Mouse (Mus musculus): Measurements from ENCODE around the gene Gpcpd1. TPM values are rescaled to one million over a fixed set of nuclear protein-coding genes. Genes with fewer than 3 reads are reported as not detected.

The Gpcpd1 gene
- 41.9 and 49.4 TPM in 2 replicates for polyA plus RNA-seq (2014; fragmentation: Nextera tagmentation; extraction: Ambion mirVana)

DNA sequence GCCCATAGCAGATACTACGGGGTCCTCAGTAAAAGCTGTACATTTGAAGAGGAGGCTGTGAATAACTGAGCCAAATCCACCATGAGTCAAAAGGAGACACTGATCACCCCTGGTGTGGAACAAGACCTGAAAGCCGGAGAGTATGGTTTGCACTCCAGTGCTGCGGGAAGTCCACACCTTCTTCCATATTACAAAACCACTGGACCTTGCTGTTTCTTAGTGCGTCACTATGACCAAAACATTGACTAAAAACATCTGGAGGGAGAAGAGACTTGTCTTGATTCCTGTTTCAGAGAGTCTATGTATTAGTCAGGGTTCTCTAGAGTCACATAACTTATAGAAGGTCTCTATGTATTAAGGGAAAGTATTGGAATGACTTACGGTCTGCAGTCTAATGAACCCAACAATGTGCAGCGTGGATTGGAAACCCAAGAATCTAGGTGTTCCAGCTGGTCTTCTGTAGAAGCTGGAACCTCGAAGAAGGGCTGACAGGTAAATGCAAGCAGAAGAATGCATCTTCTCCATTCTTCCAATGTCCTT, at the start of gene Gpcpd1:
Gpcpd1 (minus strand) TSS at position 490 of the 540 bp plus-strand sequence.
- H3K9ac ChIP-seq (ENCODE audit: low read length), result no peak within 1 kb of the TSS
- DNase-seq (ENCODE audit: low spot score) (no peak), ATAC-seq (replicated peaks; ENCODE audit: low FRiP score) (no peak)
- 88% methylated on average over 7 of the region's 7 CpGs for WGBS
- H3K27me3 ChIP-seq (ENCODE audit: control insufficient read depth, insufficient read depth, low read length), result no peaks in the 10 kb centered on the region
- no peak within 1 kb of the TSS for H3K4me2 ChIP-seq (ENCODE audit: low read depth, low read length, severe bottlenecking)
- no peaks in the 10 kb centered on the region for H3K9me3 ChIP-seq (ENCODE audit: control insufficient read depth, low read length)
- H3K4me3 ChIP-seq (ENCODE audit: low read depth, low read length), result no peak within 1 kb of the TSS
- H3K4me1 ChIP-seq (replicated peaks; ENCODE audit: control insufficient read depth, insufficient read depth, low read length), result no peaks in the 10 kb centered on the region
- H3K36me3 ChIP-seq (ENCODE audit: control insufficient read depth, insufficient read depth, low read length), result no peaks in the 10 kb centered on the region
- H3K27ac ChIP-seq (ENCODE audit: low read depth, low read length), result no peak within 1 kb of the TSS

DNA sequence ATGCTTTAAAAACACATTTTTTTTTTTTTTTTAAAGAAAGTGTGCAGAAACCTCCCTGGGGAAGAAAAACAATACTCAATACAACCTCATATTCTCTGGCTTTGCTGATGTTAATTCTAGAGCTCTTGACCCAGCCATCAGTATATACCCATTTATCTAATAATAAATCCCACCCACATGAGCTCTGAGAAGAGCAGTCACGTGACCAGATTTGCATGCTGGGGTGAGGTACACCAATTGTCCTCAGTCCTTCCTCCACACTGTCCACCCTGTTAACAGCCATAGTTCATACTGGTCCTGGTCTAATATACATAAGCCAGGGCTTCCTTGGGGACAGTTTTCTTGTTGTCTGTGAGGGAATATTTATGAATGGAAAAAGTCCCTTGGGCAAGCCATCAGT, 49.0 kb upstream of the Gpcpd1 start:
- H3K27ac ChIP-seq (ENCODE audit: low read depth, low read length), result no peak overlapping the region
- H3K9me3 ChIP-seq (ENCODE audit: control insufficient read depth, low read length), result no peaks in the 10 kb centered on the region
- H3K4me3 ChIP-seq (ENCODE audit: low read depth, low read length), result no peak overlapping the region
- ATAC-seq (replicated peaks; ENCODE audit: low FRiP score), result no peak
- H3K4me2 ChIP-seq (ENCODE audit: low read depth, low read length, severe bottlenecking), result no peak overlapping the region
- WGBS, result 81% methylated on average over 1 of the region's 1 CpGs
- no peaks in the 10 kb centered on the region for H3K27me3 ChIP-seq (ENCODE audit: control insufficient read depth, insufficient read depth, low read length)
- H3K9ac ChIP-seq (ENCODE audit: low read length), result no peak overlapping the region
- H3K36me3 ChIP-seq (ENCODE audit: control insufficient read depth, insufficient read depth, low read length), result no peaks in the 10 kb centered on the region
- DNase-seq (ENCODE audit: low spot score), result no peak
- H3K4me1 ChIP-seq (replicated peaks; ENCODE audit: control insufficient read depth, insufficient read depth, low read length), result no peaks in the 10 kb centered on the region

DNA sequence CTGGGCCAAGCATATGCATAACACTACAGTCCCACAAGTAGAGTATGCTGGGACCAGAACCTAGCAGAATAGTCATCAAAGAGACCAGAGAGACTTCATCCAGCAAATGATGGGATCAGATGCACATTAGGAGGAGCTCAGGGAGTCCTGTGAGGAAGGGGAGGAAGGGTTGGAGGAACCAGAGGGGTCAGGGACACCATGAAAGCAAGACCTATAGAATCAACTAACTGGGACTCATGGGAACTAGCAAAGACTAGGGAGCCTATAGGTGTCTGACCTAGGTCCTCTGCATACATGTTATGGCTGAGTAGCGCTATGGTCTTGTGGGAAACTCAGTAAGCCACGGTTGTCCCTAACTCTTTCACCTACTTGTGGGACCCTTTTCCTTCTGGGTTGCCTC, 41.1 kb upstream of the Gpcpd1 start:
- H3K27ac ChIP-seq (ENCODE audit: low read depth, low read length), result no peak overlapping the region
- no peak overlapping the region for H3K4me3 ChIP-seq (ENCODE audit: low read depth, low read length)
- no peaks in the 10 kb centered on the region for H3K27me3 ChIP-seq (ENCODE audit: control insufficient read depth, insufficient read depth, low read length)
- no peak for DNase-seq (ENCODE audit: low spot score)
- no peak for ATAC-seq (replicated peaks; ENCODE audit: low FRiP score)
- H3K9me3 ChIP-seq (ENCODE audit: control insufficient read depth, low read length), result no peaks in the 10 kb centered on the region
- H3K9ac ChIP-seq (ENCODE audit: low read length), result no peak overlapping the region
- 91% methylated on average over 2 of the region's 2 CpGs for WGBS
- H3K4me1 ChIP-seq (replicated peaks; ENCODE audit: control insufficient read depth, insufficient read depth, low read length), result no peaks in the 10 kb centered on the region
- H3K4me2 ChIP-seq (ENCODE audit: low read depth, low read length, severe bottlenecking), result no peak overlapping the region
- no peaks in the 10 kb centered on the region for H3K36me3 ChIP-seq (ENCODE audit: control insufficient read depth, insufficient read depth, low read length)

DNA sequence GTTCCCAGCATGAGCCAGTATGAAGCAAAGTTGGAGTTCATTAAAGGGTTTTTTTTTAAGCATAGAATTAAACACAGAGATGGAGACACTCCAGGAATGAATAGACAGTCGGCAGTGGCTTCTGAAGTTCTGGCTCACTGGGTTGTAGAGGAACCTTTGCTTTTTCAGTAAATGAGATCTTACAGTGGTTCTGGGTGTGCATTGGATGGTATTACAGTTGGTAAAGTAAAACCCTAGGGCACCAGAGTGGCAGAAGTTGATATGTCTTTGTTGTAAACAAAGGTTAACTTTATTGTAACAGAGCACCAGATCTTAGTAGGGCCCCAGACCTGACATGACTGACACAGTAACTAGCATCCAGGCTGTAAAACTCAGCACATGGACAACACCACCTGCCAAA, 35.6 kb upstream of the Gpcpd1 start:
- 64% methylated on average over 1 of the region's 1 CpGs for WGBS
- no peak overlapping the region for H3K4me3 ChIP-seq (ENCODE audit: low read depth, low read length)
- H3K36me3 ChIP-seq (ENCODE audit: control insufficient read depth, insufficient read depth, low read length), result no peaks in the 10 kb centered on the region
- no peak overlapping the region for H3K4me2 ChIP-seq (ENCODE audit: low read depth, low read length, severe bottlenecking)
- no peak overlapping the region for H3K9ac ChIP-seq (ENCODE audit: low read length)
- no peaks in the 10 kb centered on the region for H3K9me3 ChIP-seq (ENCODE audit: control insufficient read depth, low read length)
- ATAC-seq (replicated peaks; ENCODE audit: low FRiP score) (no peak), DNase-seq (ENCODE audit: low spot score) (no peak)
- H3K27ac ChIP-seq (ENCODE audit: low read depth, low read length), result no peak overlapping the region
- H3K27me3 ChIP-seq (ENCODE audit: control insufficient read depth, insufficient read depth, low read length), result no peaks in the 10 kb centered on the region
- H3K4me1 ChIP-seq (replicated peaks; ENCODE audit: control insufficient read depth, insufficient read depth, low read length), result no peaks in the 10 kb centered on the region

DNA sequence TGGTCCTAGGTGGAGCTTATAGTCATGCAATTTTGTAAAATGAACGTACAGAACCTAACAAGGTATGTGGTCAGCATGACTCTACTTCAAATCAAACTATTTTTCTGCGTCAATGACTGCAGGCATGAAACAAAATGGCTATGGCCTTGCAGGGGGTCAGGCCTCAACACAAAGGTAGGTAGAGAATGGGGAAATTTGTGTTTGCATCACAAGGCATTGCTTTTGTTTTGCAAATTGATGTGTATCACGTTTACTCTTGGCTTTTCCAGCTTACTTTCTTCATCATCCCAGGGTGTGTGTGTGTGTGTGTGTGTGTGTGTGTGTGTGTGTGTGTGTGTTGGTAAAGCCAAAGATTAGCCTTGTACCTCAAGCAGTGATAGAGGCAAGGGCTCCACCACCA, 30.2 kb upstream of the Gpcpd1 start:
- 59% methylated on average over 3 of the region's 3 CpGs for whole genome bisulfite sequencing
- H3K9me3 ChIP-seq (ENCODE audit: control insufficient read depth, low read length), result no peaks in the 10 kb centered on the region
- no peaks in the 10 kb centered on the region for H3K27me3 ChIP-seq (ENCODE audit: control insufficient read depth, insufficient read depth, low read length)
- no peak overlapping the region for H3K27ac ChIP-seq (ENCODE audit: low read depth, low read length)
- DNase-seq (ENCODE audit: low spot score) (no peak), ATAC-seq (replicated peaks; ENCODE audit: low FRiP score) (no peak)
- no peak overlapping the region for H3K4me2 ChIP-seq (ENCODE audit: low read depth, low read length, severe bottlenecking)
- no peaks in the 10 kb centered on the region for H3K4me1 ChIP-seq (replicated peaks; ENCODE audit: control insufficient read depth, insufficient read depth, low read length)
- no peaks in the 10 kb centered on the region for H3K36me3 ChIP-seq (ENCODE audit: control insufficient read depth, insufficient read depth, low read length)
- no peak overlapping the region for H3K9ac ChIP-seq (ENCODE audit: low read length)
- H3K4me3 ChIP-seq (ENCODE audit: low read depth, low read length), result no peak overlapping the region

DNA sequence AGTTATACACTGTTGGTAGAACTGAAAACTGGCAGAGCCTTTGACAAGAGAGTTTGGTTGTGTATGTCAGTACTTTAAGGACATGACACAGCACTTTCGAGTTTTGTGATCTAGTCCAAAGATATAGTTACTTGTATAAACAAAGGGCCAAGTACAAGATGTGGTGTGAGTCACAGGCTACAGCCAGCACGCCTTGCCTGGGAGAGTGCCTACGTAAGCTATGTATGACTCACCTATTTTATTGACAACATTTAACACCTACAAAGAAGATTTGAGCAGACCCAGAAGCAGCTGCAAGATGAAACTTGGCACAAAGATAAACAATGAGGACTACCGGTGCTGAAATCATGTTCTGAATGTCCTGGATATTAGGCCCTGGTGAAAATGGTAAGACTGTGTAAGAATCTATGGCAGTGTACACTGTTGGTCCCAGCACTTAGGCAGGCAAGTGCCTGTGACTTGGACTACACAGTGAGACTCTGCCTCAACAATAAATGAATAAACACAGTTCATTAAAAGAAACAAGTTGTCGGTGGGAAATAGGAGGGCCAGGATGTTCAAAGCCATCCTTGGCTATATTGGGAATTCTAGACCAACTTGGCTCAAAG, 26.2 kb upstream of the Gpcpd1 start:
- no peaks in the 10 kb centered on the region for H3K9me3 ChIP-seq (ENCODE audit: control insufficient read depth, low read length)
- H3K4me2 ChIP-seq (ENCODE audit: low read depth, low read length, severe bottlenecking), result no peak overlapping the region
- no peaks in the 10 kb centered on the region for H3K4me1 ChIP-seq (replicated peaks; ENCODE audit: control insufficient read depth, insufficient read depth, low read length)
- H3K9ac ChIP-seq (ENCODE audit: low read length), result no peak overlapping the region
- no peak overlapping the region for H3K27ac ChIP-seq (ENCODE audit: low read depth, low read length)
- H3K4me3 ChIP-seq (ENCODE audit: low read depth, low read length), result no peak overlapping the region
- ATAC-seq (replicated peaks; ENCODE audit: low FRiP score), result no peak
- no peaks in the 10 kb centered on the region for H3K36me3 ChIP-seq (ENCODE audit: control insufficient read depth, insufficient read depth, low read length)
- H3K27me3 ChIP-seq (ENCODE audit: control insufficient read depth, insufficient read depth, low read length), result no peaks in the 10 kb centered on the region
- no peak for DNase-seq (ENCODE audit: low spot score)
- 88% methylated on average over 5 of the region's 5 CpGs for WGBS

DNA sequence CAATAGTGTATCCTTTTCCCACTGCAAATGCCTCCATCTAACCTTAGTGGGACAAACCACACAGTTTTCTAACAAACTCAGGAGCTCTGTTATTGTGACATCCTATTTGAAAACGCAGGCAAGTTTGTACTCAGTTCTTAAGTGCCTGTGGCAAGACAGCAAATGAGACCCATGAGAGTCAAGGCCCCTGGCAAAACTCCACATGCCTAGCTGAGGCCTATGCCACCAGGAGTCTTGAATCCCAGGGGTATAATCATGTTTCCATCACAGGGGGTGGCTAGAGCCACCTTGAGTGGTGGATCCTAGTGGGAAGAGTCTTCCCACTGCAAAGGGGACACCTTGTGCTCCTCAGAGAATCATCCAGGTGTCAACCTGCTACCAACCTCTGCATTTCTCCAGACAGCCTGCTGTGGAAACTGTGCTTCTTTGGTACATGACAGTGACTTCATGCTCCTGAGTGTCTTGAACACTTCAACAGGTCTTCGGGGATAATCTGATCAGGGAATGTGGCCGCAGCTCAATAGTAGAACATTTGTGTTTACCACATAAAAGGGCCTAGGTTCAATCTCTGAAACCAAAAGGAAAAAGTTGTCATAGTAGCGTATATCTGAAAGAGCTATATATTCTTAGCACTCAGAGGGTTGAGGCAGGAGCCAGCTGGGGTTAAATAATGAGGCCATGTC, 24.2 kb upstream of the Gpcpd1 start:
- H3K9me3 ChIP-seq (ENCODE audit: control insufficient read depth, low read length), result no peaks in the 10 kb centered on the region
- 88% methylated on average over 4 of the region's 4 CpGs for WGBS

DNA sequence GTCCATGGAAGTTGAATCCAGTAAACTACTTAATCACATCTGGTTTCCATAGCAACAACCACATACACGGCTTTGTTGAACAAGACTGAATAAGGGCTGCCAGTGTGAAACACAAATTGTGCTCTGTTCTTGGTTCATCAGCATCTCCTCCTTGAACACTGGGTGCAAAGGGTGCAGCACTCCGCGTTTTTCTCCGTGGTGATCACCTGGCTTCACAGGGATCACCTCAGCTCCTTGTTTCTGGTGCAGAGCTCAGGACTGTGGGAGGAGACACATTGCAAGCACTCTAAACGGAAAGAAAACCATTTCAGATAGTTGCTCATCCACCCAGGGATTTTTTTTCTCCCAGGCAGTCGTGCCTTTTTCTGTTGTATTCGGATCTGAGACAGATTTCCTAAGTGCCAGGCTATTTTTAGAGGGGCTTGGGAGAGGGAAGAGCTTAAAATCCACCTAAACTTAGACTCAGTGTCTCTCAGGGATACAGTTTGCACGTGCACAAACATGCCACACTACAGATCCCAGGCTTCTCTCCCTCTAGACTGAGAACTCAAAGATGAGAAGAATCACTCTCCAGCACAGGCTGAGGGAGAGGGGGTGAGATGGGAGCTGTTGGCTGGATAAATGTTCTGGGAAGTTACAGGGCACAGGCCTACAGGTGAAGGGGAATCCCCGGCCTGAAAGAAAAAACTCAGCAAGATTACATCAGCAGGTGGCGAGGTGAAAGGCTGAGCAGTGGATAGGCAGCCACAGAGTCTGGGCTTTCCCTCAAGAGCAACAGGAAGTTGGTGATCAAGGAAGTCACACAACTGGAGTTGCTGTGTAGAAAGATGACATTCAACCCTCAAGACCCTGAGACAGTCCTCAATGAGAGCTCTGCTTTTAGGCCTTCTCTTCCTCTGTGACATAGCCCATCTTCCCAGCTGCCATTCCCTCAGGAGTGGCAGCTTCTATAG, 19.9 kb upstream of the Gpcpd1 start:
- H3K9ac ChIP-seq (ENCODE audit: low read length), result no peak overlapping the region
- no peak for ATAC-seq (replicated peaks; ENCODE audit: low FRiP score)
- no peak for DNase-seq (ENCODE audit: low spot score)

More for the DNA sequence above, 24.2 kb upstream of the Gpcpd1 start:
- no peak overlapping the region for H3K4me3 ChIP-seq (ENCODE audit: low read depth, low read length)
- H3K4me2 ChIP-seq (ENCODE audit: low read depth, low read length, severe bottlenecking), result no peak overlapping the region
- no peaks in the 10 kb centered on the region for H3K4me1 ChIP-seq (replicated peaks; ENCODE audit: control insufficient read depth, insufficient read depth, low read length)
- H3K27ac ChIP-seq (ENCODE audit: low read depth, low read length), result no peak overlapping the region
- H3K36me3 ChIP-seq (ENCODE audit: control insufficient read depth, insufficient read depth, low read length), result no peaks in the 10 kb centered on the region
- H3K27me3 ChIP-seq (ENCODE audit: control insufficient read depth, insufficient read depth, low read length), result no peaks in the 10 kb centered on the region
- DNase-seq (ENCODE audit: low spot score), result no peak
- no peak overlapping the region for H3K9ac ChIP-seq (ENCODE audit: low read length)
- ATAC-seq (replicated peaks; ENCODE audit: low FRiP score), result no peak

More for the DNA sequence above, 19.9 kb upstream of the Gpcpd1 start:
- no peaks in the 10 kb centered on the region for H3K4me1 ChIP-seq (replicated peaks; ENCODE audit: control insufficient read depth, insufficient read depth, low read length)
- H3K27ac ChIP-seq (ENCODE audit: low read depth, low read length), result no peak overlapping the region
- no peaks in the 10 kb centered on the region for H3K27me3 ChIP-seq (ENCODE audit: control insufficient read depth, insufficient read depth, low read length)
- H3K9me3 ChIP-seq (ENCODE audit: control insufficient read depth, low read length), result no peaks in the 10 kb centered on the region
- no peak overlapping the region for H3K4me2 ChIP-seq (ENCODE audit: low read depth, low read length, severe bottlenecking)
- no peak overlapping the region for H3K4me3 ChIP-seq (ENCODE audit: low read depth, low read length)
- H3K36me3 ChIP-seq (ENCODE audit: control insufficient read depth, insufficient read depth, low read length), result no peaks in the 10 kb centered on the region
- WGBS, result 52% methylated on average over 10 of the region's 10 CpGs

All from forebrain, embryonic 11.5 days (tissue).